Comparison of ENCODE assay signal across 10 mouse cellular contexts in genomic region chr2:28907691-28908388, GRCm38 (mm10). TPM values are rescaled to one million over a fixed set of nuclear protein-coding genes. Genes with fewer than 3 reads are reported as not detected.
DNase-seq lines count a peak whose midpoint lies in the region; ATAC-seq and TF ChIP-seq lines count a peak whose summit lies in the region.
"Had no signal": no experiment of that assay in that cellular context is flagged by ENCODE, and none has a peak within 500 bp of the region (broad histone marks: within the 10 kb centered on the region; RNA-seq: fewer than 3 reads in every experiment).

No protein-coding gene starts in this region.

- no peak overlapping the region for H3K9ac ChIP-seq in heart, embryonic 11.5 days (ENCODE audit: low read depth, low read length)
- H3K9ac ChIP-seq in forebrain, postnatal 0 days = no peak overlapping the region
- no peak overlapping the region for H3K9ac ChIP-seq in liver, embryonic 14.5 days (replicated peaks)

- TF ChIP-seq EP300 in liver, embryonic 14.5 days (IDR thresholded peaks at IDR 0.05; ENCODE audit: low read depth) = no peak

- H3K4me2 ChIP-seq in heart, embryonic 11.5 days = peak overlapping the region; percentile 61
- H3K4me2 ChIP-seq in forebrain, postnatal 0 days (ENCODE audit: low read depth) = peak overlapping the region; percentile 1; the same call in 1 of the 2 replicates
- peak overlapping the region; percentile 22; the same call in 1 of the 2 replicates for H3K4me2 ChIP-seq in liver, embryonic 14.5 days (ENCODE audit: low read depth)

- peaks cover 72% of the 10 kb centered on the region for H3K27me3 ChIP-seq in heart, embryonic 11.5 days (ENCODE audit: control insufficient read depth, insufficient read depth, low read length)
- peaks cover 54% of the 10 kb centered on the region for H3K27me3 ChIP-seq in forebrain, postnatal 0 days (ENCODE audit: insufficient read depth, low read length)
- peaks cover 61% of the 10 kb centered on the region for H3K27me3 ChIP-seq in liver, embryonic 14.5 days (ENCODE audit: control insufficient read depth, insufficient read depth, low read length)

- H3K9me3 ChIP-seq in heart, embryonic 11.5 days (replicated peaks; ENCODE audit: control insufficient read depth, low read length) = no peaks in the 10 kb centered on the region
- H3K9me3 ChIP-seq in forebrain, postnatal 0 days (ENCODE audit: low read length) = no peaks in the 10 kb centered on the region
- H3K9me3 ChIP-seq in liver, embryonic 14.5 days (ENCODE audit: control insufficient read depth, low read length) = no peaks in the 10 kb centered on the region

- H3K4me1 ChIP-seq in heart, embryonic 11.5 days (ENCODE audit: control insufficient read depth, insufficient read depth, low read length) = peaks cover 17% of the 10 kb centered on the region
- no peaks in the 10 kb centered on the region for H3K4me1 ChIP-seq in forebrain, postnatal 0 days (ENCODE audit: insufficient read depth)
- H3K4me1 ChIP-seq in liver, embryonic 14.5 days (replicated peaks; ENCODE audit: control insufficient read depth in 2 of 2, insufficient read depth in 2 of 2, low read length in 1 of 2) = no peaks in the 10 kb centered on the region

- intact Hi-C loops in heart, postnatal 25 days (cut with DNase I) = no loop called here

- H3K27ac ChIP-seq in heart, embryonic 11.5 days (ENCODE audit: low read depth, low read length) = no peak overlapping the region
- H3K27ac ChIP-seq in forebrain, postnatal 0 days (ENCODE audit: low read depth, low read length) = no peak overlapping the region
- H3K27ac ChIP-seq in liver, embryonic 14.5 days = no peak overlapping the region

- no peak for DNase-seq in heart, postnatal 25 days (ENCODE audit: low spot score)
- DNase-seq in ES-CJ7 (ENCODE audit: low read depth, low spot score) = peak; percentile 75
- DNase-seq in forebrain, postnatal 0 days = no peak
- no peak for DNase-seq in liver, embryonic 14.5 days (ENCODE audit: low read depth in 3 of 3, low spot score in 3 of 3)
- no peak for DNase-seq in spleen, postnatal 4 days (ENCODE audit: low spot score in 2 of 2)
- DNase-seq in urinary bladder, adult 18-20 months (ENCODE audit: low spot score in 2 of 2) = no peak
- DNase-seq: lung, postnatal 14 days had no signal

- peak overlapping the region; percentile 26 for H3K4me3 ChIP-seq in heart, embryonic 11.5 days (ENCODE audit: low read depth, low read length)
- no peak overlapping the region for H3K4me3 ChIP-seq in forebrain, postnatal 0 days (ENCODE audit: low read depth, low read length)
- no peak overlapping the region for H3K4me3 ChIP-seq in liver, embryonic 14.5 days (ENCODE audit: insufficient read depth in 1 of 2, low read depth in 2 of 2, low read length in 2 of 2)

- H3K36me3 ChIP-seq in heart, embryonic 11.5 days (ENCODE audit: control insufficient read depth, insufficient read depth, low read length) = no peaks in the 10 kb centered on the region; the same call in 1 of the 2 replicates
- peaks cover 22% of the 10 kb centered on the region for H3K36me3 ChIP-seq in forebrain, postnatal 0 days (ENCODE audit: insufficient read depth)
- no peaks in the 10 kb centered on the region for H3K36me3 ChIP-seq in liver, embryonic 14.5 days (replicated peaks; ENCODE audit: control insufficient read depth, insufficient read depth, low read depth)

- WGBS in heart, embryonic 11.5 days (ENCODE audit: insufficient replicate concordance) = 7% methylated on average over 10 of the region's 10 CpGs
- WGBS in forebrain, postnatal 0 days = 6% methylated on average over 10 of the region's 10 CpGs
- 8% methylated on average over 10 of the region's 10 CpGs for WGBS in liver, embryonic 14.5 days (ENCODE audit: insufficient replicate concordance)

- TF ChIP-seq CTCF in forebrain, postnatal 0 days (IDR thresholded peaks at IDR 0.05; ENCODE audit: low read depth) = no peak
- TF ChIP-seq CTCF in liver, embryonic 14.5 days (IDR thresholded peaks at IDR 0.05; ENCODE audit: low read depth) = no peak

- ATAC-seq in heart, embryonic 11.5 days (replicated peaks; ENCODE audit: insufficient number of reproducible peaks, low FRiP score, low TSS enrichment) = no peak
- ATAC-seq in forebrain, postnatal 0 days = no peak
- no peak for ATAC-seq in liver, embryonic 14.5 days (ENCODE audit: insufficient read depth)
- ATAC-seq in erythroblast, adult 5-6 weeks (replicated peaks; ENCODE audit: low FRiP score, poor library complexity, severe bottlenecking) = no peak

RNA-seq across cellular contexts. Expression of gene Barhl1, which starts 8.6 kb away (rescaled TPM):
- not detected in 2 replicates for polyA plus RNA-seq in heart, embryonic 11.5 days (2014; fragmentation: Nextera tagmentation; extraction: Ambion mirVana)
- not detected for total RNA-seq in heart, postnatal 25 days (2021)
- total RNA-seq in forebrain, postnatal 0 days (2014; rRNA removed) = 0.38 and 0.57 TPM in 2 replicates
- polyA plus RNA-seq in forebrain, postnatal 0 days (2015; fragmentation: Nextera tagmentation; extraction: Ambion mirVana) = 0.16 and 1.0 TPM in 2 replicates
- polyA plus RNA-seq in liver, embryonic 14.5 days (2012; rRNA removed) = 0.02 TPM in 1 of 2 replicates, not detected in the other
- not detected in 2 replicates for polyA plus RNA-seq in liver, embryonic 14.5 days (2014; fragmentation: Nextera tagmentation; extraction: Ambion mirVana)
- total RNA-seq in erythroblast, adult 5-6 weeks (2015; ENCODE audit: low replicate concordance) = not detected in 2 replicates
- 0.17 TPM in 1 of 2 replicates, not detected in the other for total RNA-seq in erythroblast, adult 5-6 weeks (2017; ENCODE audit: low replicate concordance)
- polyA plus RNA-seq: small intestine, adult 2 months had no signal

Comparison
In these comparisons a context has a peak if more than half of its experiments do, and no peak if none do; other contexts are left out.
1. H3K4me2 ChIP-seq: peak in every context shown above with its lines; median percentile 61 in heart, embryonic 11.5 days; 22 in liver, embryonic 14.5 days; 1 in forebrain, postnatal 0 days.